Mouse (Mus musculus) CH12.LX (cell line): Measurements from ENCODE around the gene Hoxd12.

Experiments
- CTCF ChIP-seq, 2 experiments: IDR thresholded peaks in 1 of 2; conservative IDR thresholded peaks in 1 of 2; 2 replicates each; pipeline ENCODE4 v1.5.1; 2011 to 2012; ENCODE audit warnings: low read depth in 2 of 2, low read length in 2 of 2, improper control_type of control experiment in 1 of 2, inconsistent platforms in 1 of 2, mild to moderate bottlenecking in 1 of 2, moderate library complexity in 1 of 2
- EP300 ChIP-seq: IDR thresholded peaks from 2 replicates; pipeline ENCODE4 v1.6.1; 2011; ENCODE audit warnings: low read length, improper control_type of control experiment
- HCFC1 ChIP-seq: IDR thresholded peaks from 2 replicates; pipeline ENCODE4 v1.6.1; 2012; ENCODE audit warnings: low read depth, mild to moderate bottlenecking, inconsistent platforms, low read length, improper control_type of control experiment
- IRF4 ChIP-seq: IDR thresholded peaks from 2 replicates; pipeline ENCODE4 v1.6.1; 2014; ENCODE audit warnings: low read depth, mild to moderate bottlenecking, inconsistent platforms, low read length, improper control_type of control experiment
- MAZ ChIP-seq: IDR thresholded peaks from 2 replicates; pipeline ENCODE4 v1.6.1; 2012; ENCODE audit warnings: low read depth, mild to moderate bottlenecking, inconsistent platforms, low read length, improper control_type of control experiment, moderate library complexity
- MYC ChIP-seq: IDR thresholded peaks from 2 replicates; pipeline ENCODE4 v1.6.1; 2011; ENCODE audit warnings: low read depth, mild to moderate bottlenecking, improper control_type of control experiment, low read length
- NELFE ChIP-seq: IDR thresholded peaks from 2 replicates; pipeline ENCODE4 v1.6.1; 2011; ENCODE audit warnings: low read depth, low read length, improper control_type of control experiment
- POLR2A ChIP-seq: IDR thresholded peaks from 2 replicates; pipeline ENCODE4 v1.6.1; 2011; ENCODE audit warnings: low read depth, mild to moderate bottlenecking, improper control_type of control experiment, low read length
- RAD21 ChIP-seq: IDR thresholded peaks from 2 replicates; pipeline ENCODE4 v1.6.1; 2011; ENCODE audit warnings: low read depth, mild to moderate bottlenecking, low read length, improper control_type of control experiment, moderate library complexity
- SMC3 ChIP-seq: IDR thresholded peaks from 2 replicates; pipeline ENCODE4 v1.6.1; 2011; ENCODE audit warnings: low read depth, low read length, improper control_type of control experiment
- TBP ChIP-seq: conservative IDR thresholded peaks from 2 replicates; pipeline ENCODE4 v1.6.1; 2011; ENCODE audit warnings: low read depth, low read length, improper control_type of control experiment
- TCF12 ChIP-seq: IDR thresholded peaks from 2 replicates; pipeline ENCODE4 v1.6.1; 2014; ENCODE audit warnings: low read depth, mild to moderate bottlenecking, inconsistent platforms, low read length, improper control_type of control experiment
- USF2 ChIP-seq: conservative IDR thresholded peaks from 2 replicates; pipeline ENCODE4 v1.6.1; 2011; ENCODE audit warnings: low read depth, low read length, improper control_type of control experiment

DNA sequence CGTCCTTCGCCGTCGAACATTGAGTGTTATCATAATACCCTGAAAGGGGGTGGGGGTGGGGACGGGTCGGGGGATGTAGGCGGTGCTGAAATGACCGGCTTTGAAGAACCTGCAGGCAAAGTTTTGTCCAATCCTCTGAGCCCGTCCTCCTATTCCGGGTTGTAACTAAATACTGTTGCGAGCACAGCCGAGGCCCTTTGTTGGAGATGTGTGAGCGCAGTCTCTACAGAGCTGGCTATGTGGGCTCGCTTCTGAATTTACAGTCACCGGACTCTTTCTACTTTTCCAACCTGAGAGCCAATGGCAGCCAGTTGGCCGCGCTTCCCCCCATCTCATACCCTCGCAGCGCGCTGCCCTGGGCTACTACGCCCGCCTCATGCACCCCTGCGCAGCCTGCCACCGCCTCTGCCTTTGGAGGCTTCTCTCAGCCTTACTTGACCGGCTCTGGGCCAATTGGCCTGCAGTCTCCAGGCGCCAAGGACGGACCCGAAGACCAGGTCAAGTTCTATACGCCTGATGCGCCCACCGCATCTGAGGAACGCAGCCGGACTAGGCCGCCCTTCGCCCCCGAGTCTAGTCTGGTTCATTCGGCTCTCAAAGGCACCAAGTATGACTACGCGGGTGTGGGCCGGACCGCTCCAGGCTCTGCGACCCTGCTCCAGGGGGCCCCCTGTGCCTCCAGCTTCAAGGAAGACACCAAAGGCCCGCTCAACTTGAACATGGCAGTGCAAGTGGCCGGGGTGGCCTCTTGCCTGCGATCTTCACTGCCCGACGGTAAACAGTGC, at the start of gene Hoxd12:
- TF ChIP-seq CTCF (conservative IDR thresholded peaks at IDR 0.05 in 1 of 2, IDR thresholded peaks at IDR 0.05 in 1 of 2; ENCODE audit: low read depth in 2 of 2, low read length in 2 of 2) = no peak
- no peak for TF ChIP-seq RAD21
- TF ChIP-seq MYC = no peak
- no peak for TF ChIP-seq NELFE
- TF ChIP-seq TCF12 = no peak
- no peak for TF ChIP-seq POLR2A
- no peak for TF ChIP-seq TBP
- no peak for TF ChIP-seq EP300
- no peak for TF ChIP-seq SMC3
- no peak for TF ChIP-seq HCFC1
- no peak for TF ChIP-seq MAZ
- TF ChIP-seq USF2 = no peak
- TF ChIP-seq IRF4 = no peak
